Mouse (Mus musculus): ENCODE data around the gene Pim3. TPM values are rescaled to one million over a fixed set of nuclear protein-coding genes. Genes with fewer than 3 reads are reported as not detected.

Gene Pim3
- total and polyA plus RNA-seq, 2 experiments from 2014 or later: 65.2 to 70.6 TPM

DNA sequence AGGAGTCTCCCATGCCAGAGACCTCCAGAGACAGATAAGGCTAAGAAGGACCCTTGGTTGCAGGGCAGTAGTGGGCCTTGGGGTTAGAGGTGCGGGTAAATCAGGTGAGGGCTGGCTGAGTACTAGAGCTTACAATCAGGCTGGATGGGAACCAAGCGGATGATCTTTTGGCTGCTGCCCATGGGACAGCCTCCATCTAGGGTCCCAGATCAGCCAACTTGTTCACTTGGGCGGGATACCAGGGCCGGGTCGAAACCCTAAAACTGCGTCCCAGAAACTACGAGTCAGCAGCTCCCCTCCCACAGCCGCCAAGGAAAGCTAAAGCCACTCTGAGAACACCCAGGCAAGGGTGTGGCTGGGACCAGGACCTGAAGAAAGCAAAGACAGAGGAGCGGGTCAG lies 8.9 kb upstream of the Pim3 start:
- no peaks in the 10 kb centered on the region for H3K9me3 ChIP-seq (ENCODE audit: low read length)
- 89% methylated on average over 9 of the region's 9 CpGs for WGBS
- H3K27me3 ChIP-seq (ENCODE audit: insufficient read depth, low read length): no peaks in the 10 kb centered on the region
- ATAC-seq (no peak), DNase-seq (no peak)
- no peak overlapping the region for H3K4me2 ChIP-seq (ENCODE audit: low read depth)
- H3K4me1 ChIP-seq (ENCODE audit: insufficient read depth): no peaks in the 10 kb centered on the region
- no peak overlapping the region for H3K9ac ChIP-seq
- no peak overlapping the region for H3K4me3 ChIP-seq (ENCODE audit: low read depth, low read length)
- H3K36me3 ChIP-seq (ENCODE audit: insufficient read depth): no peaks in the 10 kb centered on the region
- no peak for TF ChIP-seq CTCF (IDR thresholded peaks at IDR 0.05; ENCODE audit: low read depth)
- no peak overlapping the region for H3K27ac ChIP-seq (ENCODE audit: low read depth, low read length)

DNA sequence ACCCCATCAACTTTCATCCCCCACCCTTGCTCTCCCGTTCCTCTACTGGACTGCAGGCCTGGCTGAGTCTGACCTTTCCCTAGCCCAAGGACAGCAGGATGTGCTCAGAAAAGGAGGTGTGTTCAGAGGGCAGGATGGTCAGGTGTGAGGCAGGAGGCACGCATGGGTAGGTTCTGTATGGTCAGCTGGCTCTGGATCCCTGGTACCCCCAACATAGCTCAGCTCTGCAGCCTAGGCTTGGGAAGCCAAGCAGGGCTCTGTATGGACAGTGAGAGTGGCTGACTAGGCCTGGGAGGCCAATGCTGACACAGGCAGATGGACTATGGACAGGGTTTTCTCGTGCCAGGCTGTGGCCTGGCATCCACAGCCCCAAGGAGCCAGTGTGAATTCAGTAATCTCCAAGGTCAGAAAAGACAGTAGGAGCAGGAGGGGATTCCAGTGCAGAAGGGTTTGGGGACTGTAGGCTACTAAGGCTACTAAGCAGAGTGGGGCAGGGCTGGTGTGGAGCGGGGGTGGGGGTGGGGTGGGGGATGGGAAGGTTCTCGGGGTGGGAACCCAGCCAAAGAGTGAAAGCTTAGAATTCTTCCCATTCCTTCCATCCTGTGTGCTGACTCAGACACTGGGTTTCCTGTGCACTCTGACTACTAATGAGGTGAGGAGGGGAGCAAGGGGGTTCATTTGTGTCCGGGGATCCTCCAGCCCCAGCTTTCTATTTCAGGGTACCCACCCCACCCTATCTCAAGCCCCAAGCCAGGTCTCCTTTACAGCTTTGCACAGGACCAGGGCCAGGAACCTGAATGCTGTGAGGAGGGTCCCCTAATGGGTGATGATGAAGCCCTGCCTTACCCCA lies 7.6 kb upstream of the Pim3 start:
- no peaks in the 10 kb centered on the region for H3K9me3 ChIP-seq (ENCODE audit: low read length)
- no peak overlapping the region for H3K27ac ChIP-seq (ENCODE audit: low read depth, low read length)
- H3K4me2 ChIP-seq (ENCODE audit: low read depth): no peak overlapping the region
- no peak for TF ChIP-seq CTCF (IDR thresholded peaks at IDR 0.05; ENCODE audit: low read depth)
- no peak overlapping the region for H3K9ac ChIP-seq
- DNase-seq (no peak), ATAC-seq (no peak)
- H3K36me3 ChIP-seq (ENCODE audit: insufficient read depth): no peaks in the 10 kb centered on the region
- WGBS: 39% methylated on average over 6 of the region's 6 CpGs
- no peaks in the 10 kb centered on the region for H3K4me1 ChIP-seq (ENCODE audit: insufficient read depth)
- no peaks in the 10 kb centered on the region for H3K27me3 ChIP-seq (ENCODE audit: insufficient read depth, low read length)
- no peak overlapping the region for H3K4me3 ChIP-seq (ENCODE audit: low read depth, low read length)

DNA sequence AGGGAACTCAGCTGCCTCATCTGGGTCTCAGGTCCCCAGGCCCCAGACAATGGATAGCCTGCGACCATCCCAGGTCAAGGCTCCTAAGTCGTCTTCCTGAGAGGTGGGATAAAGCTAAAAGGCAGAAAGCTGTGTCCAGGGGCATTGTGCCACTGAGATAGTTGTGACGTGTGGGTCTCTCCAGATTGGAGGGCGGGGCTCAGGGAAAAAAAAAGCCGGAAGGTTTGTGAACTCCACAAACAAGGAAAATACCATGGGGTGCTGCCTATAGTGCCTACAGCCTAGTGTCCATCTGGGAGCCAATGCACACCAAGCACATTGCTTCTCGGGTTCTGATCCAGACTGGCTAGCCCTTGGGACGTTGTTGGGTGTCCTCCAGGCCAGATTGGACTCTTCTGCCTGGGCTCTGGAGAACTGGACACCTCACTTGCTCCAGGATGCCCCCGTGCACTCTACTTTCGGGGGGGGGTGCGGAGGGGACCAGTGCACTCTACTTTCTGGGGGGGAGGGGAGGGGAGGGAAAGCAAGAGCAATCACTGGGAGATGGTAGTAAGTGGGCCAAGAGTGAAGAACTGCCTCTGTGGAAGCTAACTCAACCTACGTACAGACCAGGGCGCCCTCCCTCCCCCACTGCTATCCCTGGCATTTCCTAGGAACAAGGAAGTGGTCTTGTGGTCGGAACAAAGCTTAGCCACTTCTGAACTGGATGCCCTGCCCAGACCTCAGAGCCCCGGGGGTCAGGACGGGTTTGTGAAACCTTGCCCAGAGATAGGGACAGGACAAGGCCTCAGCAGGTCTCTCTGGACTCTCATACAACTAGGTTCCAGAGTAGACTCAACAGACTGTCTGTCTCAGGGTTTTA lies 6.8 kb upstream of the Pim3 start:
- Histone ChIP-seq H3K9me3 (ENCODE audit: low read length) (no peaks in the 10 kb centered on the region), H3K4me2 (ENCODE audit: low read depth) (no peak overlapping the region), H3K36me3 (ENCODE audit: insufficient read depth) (no peaks in the 10 kb centered on the region), H3K27ac (ENCODE audit: low read depth, low read length) (no peak overlapping the region), H3K27me3 (ENCODE audit: insufficient read depth, low read length) (no peaks in the 10 kb centered on the region), H3K4me3 (ENCODE audit: low read depth, low read length) (no peak overlapping the region), H3K9ac (no peak overlapping the region), H3K4me1 (ENCODE audit: insufficient read depth) (no peaks in the 10 kb centered on the region)
- WGBS: 75% methylated on average over 15 of the region's 15 CpGs
- TF ChIP-seq CTCF (IDR thresholded peaks at IDR 0.05; ENCODE audit: low read depth): no peak
- ATAC-seq (no peak), DNase-seq (no peak)

DNA sequence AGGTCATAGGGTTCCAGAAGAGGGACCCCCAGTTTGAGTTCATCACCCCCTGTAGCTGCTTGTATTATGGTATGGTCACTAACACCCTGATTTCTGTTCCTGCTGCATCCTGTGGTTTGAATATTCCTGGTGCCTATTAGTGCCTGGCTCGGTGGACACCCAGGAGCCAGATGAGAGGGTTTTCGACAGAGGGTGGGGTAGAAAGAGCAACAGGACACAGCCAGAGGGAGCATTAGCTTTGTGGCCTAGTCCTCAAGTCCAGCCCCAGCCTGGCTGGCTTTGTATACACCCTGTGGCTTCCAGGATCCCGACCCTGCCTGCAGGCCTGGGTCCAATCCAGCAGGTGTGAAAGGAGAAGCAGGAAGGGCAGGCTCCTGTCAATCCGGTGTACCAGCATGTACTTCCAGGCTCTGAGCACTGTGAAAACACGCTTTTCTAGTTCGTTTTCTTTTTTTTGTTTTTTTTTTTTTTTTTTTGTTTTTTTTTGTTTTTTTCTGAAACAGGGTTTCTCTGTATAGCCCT lies 6.0 kb upstream of the Pim3 start:
- TF ChIP-seq CTCF (IDR thresholded peaks at IDR 0.05; ENCODE audit: low read depth): no peak
- no peaks in the 10 kb centered on the region for H3K9me3 ChIP-seq (ENCODE audit: low read length)

DNA sequence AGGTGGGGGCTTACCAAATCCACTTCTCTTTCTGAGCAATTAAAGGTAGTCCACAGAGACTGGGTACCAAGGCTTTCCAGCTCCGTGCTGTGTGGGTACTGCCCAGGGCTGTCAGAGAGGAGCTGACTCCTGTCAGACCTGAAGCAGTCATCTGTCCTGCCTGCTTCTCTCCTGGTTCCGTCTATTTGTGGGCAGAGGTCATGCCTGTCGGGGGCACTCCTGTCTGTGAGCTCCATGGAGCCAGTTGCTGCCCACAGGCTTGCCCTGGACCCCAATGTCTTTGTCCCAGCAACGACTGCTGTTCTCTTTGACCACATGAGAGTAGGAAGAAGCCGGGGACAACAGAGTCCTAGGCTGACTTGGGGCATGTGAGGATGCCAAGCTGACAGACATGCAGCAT lies 5.4 kb upstream of the Pim3 start:
- H3K9me3 ChIP-seq (ENCODE audit: low read length): no peaks in the 10 kb centered on the region
- no peak overlapping the region for H3K4me2 ChIP-seq (ENCODE audit: low read depth)
- WGBS: 86% methylated on average over 5 of the region's 5 CpGs
- H3K9ac ChIP-seq: no peak overlapping the region
- H3K4me3 ChIP-seq (ENCODE audit: low read depth, low read length): no peak overlapping the region
- ATAC-seq (no peak), DNase-seq (no peak)
- no peak overlapping the region for H3K27ac ChIP-seq (ENCODE audit: low read depth, low read length)
- 0 out of 2 replicates have a peak, but pooled peaks cover 3% of the 10 kb centered on the region for H3K4me1 ChIP-seq (ENCODE audit: insufficient read depth)
- H3K36me3 ChIP-seq (ENCODE audit: insufficient read depth): no peaks in the 10 kb centered on the region
- no peak for TF ChIP-seq CTCF (IDR thresholded peaks at IDR 0.05; ENCODE audit: low read depth)
- no peaks in the 10 kb centered on the region for H3K27me3 ChIP-seq (ENCODE audit: insufficient read depth, low read length)

More for the DNA sequence above, 6.0 kb upstream of the Pim3 start:
- WGBS: 77% methylated on average over 6 of the region's 6 CpGs
- ATAC-seq (no peak), DNase-seq (no peak)
- H3K4me3 ChIP-seq (ENCODE audit: low read depth, low read length): no peak overlapping the region
- no peak overlapping the region for H3K4me2 ChIP-seq (ENCODE audit: low read depth)
- no peaks in the 10 kb centered on the region for H3K4me1 ChIP-seq (ENCODE audit: insufficient read depth)
- no peaks in the 10 kb centered on the region for H3K36me3 ChIP-seq (ENCODE audit: insufficient read depth)
- H3K9ac ChIP-seq: no peak overlapping the region
- H3K27ac ChIP-seq (ENCODE audit: low read depth, low read length): no peak overlapping the region
- no peaks in the 10 kb centered on the region for H3K27me3 ChIP-seq (ENCODE audit: insufficient read depth, low read length)

DNA sequence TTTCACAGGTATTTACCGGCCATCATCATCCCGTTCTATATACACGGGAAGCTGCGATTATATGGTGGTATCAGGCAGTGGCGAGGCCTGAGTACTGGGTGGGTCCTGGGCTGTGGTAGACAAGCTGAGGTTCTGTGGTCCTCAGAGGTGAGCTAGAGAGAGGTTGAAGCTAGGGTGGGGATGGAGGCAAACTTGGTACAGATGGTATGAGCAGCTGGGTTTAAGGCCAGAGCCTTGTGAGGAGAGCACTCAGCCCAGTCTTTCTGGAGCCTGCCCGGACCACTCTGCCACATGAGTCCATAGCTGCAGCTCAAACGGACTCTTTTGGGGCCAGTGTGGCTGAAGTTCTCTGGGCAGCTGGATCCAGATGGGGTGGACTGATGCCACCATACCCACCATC lies 4.6 kb upstream of the Pim3 start:
- DNase-seq (no peak), ATAC-seq (no peak)
- no peak for TF ChIP-seq CTCF (IDR thresholded peaks at IDR 0.05; ENCODE audit: low read depth)
- H3K4me2 ChIP-seq (ENCODE audit: low read depth): no peak overlapping the region
- no peaks in the 10 kb centered on the region for H3K27me3 ChIP-seq (ENCODE audit: insufficient read depth, low read length)
- no peaks in the 10 kb centered on the region for H3K36me3 ChIP-seq (ENCODE audit: insufficient read depth)
- H3K4me1 ChIP-seq (ENCODE audit: insufficient read depth): 0 out of 2 replicates have a peak, but pooled peaks cover 4% of the 10 kb centered on the region
- no peak overlapping the region for H3K27ac ChIP-seq (ENCODE audit: low read depth, low read length)
- 94% methylated on average over 7 of the region's 7 CpGs for WGBS
- no peaks in the 10 kb centered on the region for H3K9me3 ChIP-seq (ENCODE audit: low read length)
- H3K9ac ChIP-seq: no peak overlapping the region
- H3K4me3 ChIP-seq (ENCODE audit: low read depth, low read length): no peak overlapping the region
